ENCODE assay signal across 15 mouse cellular contexts in the genomic region with DNA sequence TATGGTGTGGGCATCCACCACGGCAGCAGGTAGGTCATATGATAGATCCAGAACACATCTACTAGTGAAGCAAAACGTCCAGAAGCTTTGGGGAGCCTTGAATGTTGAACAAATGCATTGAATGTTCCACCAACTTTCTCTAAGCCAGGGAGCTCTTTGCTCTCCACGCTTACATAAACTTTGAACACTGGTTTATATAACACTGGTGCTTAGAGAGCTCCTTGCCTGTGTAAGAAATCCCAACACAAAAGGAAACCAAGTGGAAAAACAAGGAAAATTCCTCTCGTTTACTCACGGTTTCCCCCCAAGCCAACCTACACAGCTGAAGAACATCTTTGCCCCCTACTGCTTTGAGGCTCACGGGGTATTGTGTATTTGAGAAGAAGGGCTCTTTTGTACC.
"Had no signal": no experiment of that assay in that cellular context is flagged by ENCODE, and none has a peak within 500 bp of the region (broad histone marks: within the 10 kb centered on the region; RNA-seq: fewer than 3 reads in every experiment).

No protein-coding gene starts in this region.

- H3K9ac ChIP-seq: limb, embryonic 15.5 days; liver, embryonic 13.5 days; liver, postnatal 0 days; lung, embryonic 15.5 days; midbrain, embryonic 15.5 days had no signal

- H3K36me3 ChIP-seq: limb, embryonic 15.5 days; liver, embryonic 13.5 days; lung, embryonic 15.5 days; midbrain, embryonic 15.5 days had no signal

- ATAC-seq: liver, postnatal 0 days; midbrain, embryonic 15.5 days had no signal

- H3K27me3 ChIP-seq: limb, embryonic 15.5 days; liver, embryonic 13.5 days; lung, embryonic 15.5 days; megakaryocyte, embryonic 14.5 days; midbrain, embryonic 15.5 days had no signal

- H3K4me1 ChIP-seq: liver, embryonic 13.5 days; megakaryocyte, embryonic 14.5 days had no signal

- H3K4me2 ChIP-seq: limb, embryonic 15.5 days; liver, embryonic 13.5 days; lung, embryonic 15.5 days; midbrain, embryonic 11.5 days; midbrain, embryonic 15.5 days had no signal

- DNase-seq: kidney, adult 9 months; kidney, postnatal 36 days; liver, embryonic 13.5 days; liver, postnatal 0 days; lung, postnatal 14 days; right cerebral cortex, adult 18-20 months; right cerebral cortex, postnatal 25 days; thymus, postnatal 36 days had no signal

- H3K9me3 ChIP-seq: limb, embryonic 15.5 days; liver, embryonic 13.5 days; lung, embryonic 15.5 days; midbrain, embryonic 15.5 days had no signal

- H3K4me3 ChIP-seq: limb, embryonic 15.5 days; liver, embryonic 13.5 days; lung, embryonic 15.5 days; megakaryocyte, embryonic 14.5 days; midbrain, embryonic 15.5 days had no signal

- H3K27ac ChIP-seq: kidney, postnatal 0 days; limb, embryonic 15.5 days; liver, embryonic 13.5 days; lung, embryonic 15.5 days; macrophage; midbrain, embryonic 15.5 days had no signal
